Mouse (Mus musculus): ENCODE data around the gene Ahcyl1. TPM values are rescaled to one million over a fixed set of nuclear protein-coding genes. Genes with fewer than 3 reads are reported as not detected.

Ahcyl1 gene
- total and polyA plus RNA-seq, 3 experiments: 21.4 to 146 (median 54.9) TPM

DNA sequence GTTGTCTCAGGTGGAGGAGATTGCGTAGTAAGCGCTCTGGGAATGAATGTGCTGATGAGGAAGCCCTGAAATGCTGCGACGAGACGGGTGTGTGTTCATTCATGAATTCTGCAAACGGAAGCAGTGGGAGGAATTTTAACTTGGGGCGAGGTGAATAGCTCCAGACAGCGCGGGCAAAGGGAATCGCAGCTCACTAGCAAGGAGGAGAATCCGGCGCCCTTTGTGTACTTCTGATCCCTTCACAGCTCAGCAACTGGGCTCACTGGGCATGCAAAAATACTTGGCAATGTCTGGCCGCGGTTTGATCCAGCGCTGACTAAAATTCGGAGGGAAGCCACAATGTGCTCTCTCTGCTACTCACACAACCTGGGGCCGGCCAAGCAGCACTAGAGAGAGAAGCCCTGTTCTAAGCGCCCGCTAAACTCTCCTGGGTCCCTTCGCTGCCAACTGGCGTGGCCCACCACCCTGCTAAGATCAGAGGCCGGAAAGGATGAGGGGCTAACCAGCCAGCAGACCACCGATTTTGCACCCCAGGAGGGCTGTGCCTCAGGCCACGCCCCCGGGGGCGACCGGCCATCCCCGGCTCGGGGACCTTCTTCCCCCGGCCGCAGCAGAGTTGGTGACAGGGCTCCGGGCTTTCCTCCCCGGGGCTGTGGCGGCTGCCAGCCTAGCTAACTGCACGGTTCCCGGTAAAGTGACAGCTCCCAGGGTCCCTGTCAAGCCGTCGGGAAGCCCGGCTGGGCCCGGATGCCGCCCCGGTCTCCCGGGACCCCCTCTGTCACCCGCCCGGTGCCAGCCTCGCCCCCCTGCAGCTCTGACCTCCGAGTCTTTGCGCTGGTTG, 65.5 kb downstream of the Ahcyl1 start, which contains the start of gene Gm10961:
Gene Gm10961 (plus strand): TSS at position 641 of the 841 bp plus-strand sequence.
- Histone ChIP-seq H3K4me3 (ENCODE audit: low read depth, low read length) (peak within 1 kb of the TSS; percentile 90), H3K4me1 (ENCODE audit: insufficient read depth, low read depth, low read length) (peaks cover 14% of the 10 kb centered on the region), H3K27me3 (ENCODE audit: insufficient read depth, low read length) (peaks cover 2% of the 10 kb centered on the region), H3K9me3 (replicated peaks) (no peaks in the 10 kb centered on the region), H3K36me3 (replicated peaks) (peaks cover 38% of the 10 kb centered on the region)
- peak; percentile 59 for DNase-seq (ENCODE audit: low spot score)
- ATAC-seq (ENCODE audit: extremely low read depth, insufficient number of reproducible peaks, low FRiP score, poor library complexity, severe bottlenecking): 0 out of 2 replicates have a peak, but pooled peaks have one; percentile 11
- TF ChIP-seq TAL1 (conservative IDR thresholded peaks at IDR 0.05; ENCODE audit: low read depth, low read length) (no peak), GATA1 (IDR thresholded peaks at IDR 0.05; ENCODE audit: borderline replicate concordance, low read length) (no peak), GATA2 (IDR thresholded peaks at IDR 0.05; ENCODE audit: borderline replicate concordance, low read depth, low read length) (no peak), CTCF (IDR thresholded peaks at IDR 0.05; ENCODE audit: low read depth, low read length) (no peak), POLR2AphosphoS5 (IDR thresholded peaks at IDR 0.05; ENCODE audit: insufficient replicate concordance, low read depth, low read length) (no peak)

DNA sequence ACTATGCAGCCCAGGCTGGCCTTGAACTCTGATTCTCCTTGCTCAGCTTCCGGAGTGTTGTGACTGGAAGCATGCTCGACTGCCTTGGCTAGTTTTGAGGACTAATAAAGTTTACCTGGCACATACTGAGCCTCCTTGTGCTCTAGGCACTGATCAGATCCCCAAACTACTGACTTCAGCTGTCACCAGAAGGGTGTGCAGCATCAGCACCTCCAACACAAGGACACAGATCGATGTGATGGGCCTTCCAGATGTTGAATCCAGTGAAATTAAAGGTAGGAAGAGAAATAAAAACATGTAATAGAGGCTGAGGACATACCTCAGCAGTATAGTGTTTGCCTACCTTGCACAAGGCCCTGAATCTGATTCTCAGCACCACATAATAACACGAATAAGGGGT, 66.9 kb downstream of the Ahcyl1 start:
- TF ChIP-seq GATA1 (IDR thresholded peaks at IDR 0.05; ENCODE audit: borderline replicate concordance, low read length) (no peak), TAL1 (conservative IDR thresholded peaks at IDR 0.05; ENCODE audit: low read depth, low read length) (no peak), POLR2AphosphoS5 (IDR thresholded peaks at IDR 0.05; ENCODE audit: insufficient replicate concordance, low read depth, low read length) (no peak)
- no peaks in the 10 kb centered on the region for H3K27me3 ChIP-seq (ENCODE audit: insufficient read depth, low read length)
- peaks cover 14% of the 10 kb centered on the region for H3K4me1 ChIP-seq (ENCODE audit: insufficient read depth, low read depth, low read length)
- H3K4me3 ChIP-seq (ENCODE audit: low read depth, low read length): no peak overlapping the region
- H3K36me3 ChIP-seq (replicated peaks): peaks cover 52% of the 10 kb centered on the region
- no peaks in the 10 kb centered on the region for H3K9me3 ChIP-seq (replicated peaks)
- DNase-seq (ENCODE audit: low spot score): no peak
- no peak for ATAC-seq (ENCODE audit: extremely low read depth, insufficient number of reproducible peaks, low FRiP score, poor library complexity, severe bottlenecking)

DNA sequence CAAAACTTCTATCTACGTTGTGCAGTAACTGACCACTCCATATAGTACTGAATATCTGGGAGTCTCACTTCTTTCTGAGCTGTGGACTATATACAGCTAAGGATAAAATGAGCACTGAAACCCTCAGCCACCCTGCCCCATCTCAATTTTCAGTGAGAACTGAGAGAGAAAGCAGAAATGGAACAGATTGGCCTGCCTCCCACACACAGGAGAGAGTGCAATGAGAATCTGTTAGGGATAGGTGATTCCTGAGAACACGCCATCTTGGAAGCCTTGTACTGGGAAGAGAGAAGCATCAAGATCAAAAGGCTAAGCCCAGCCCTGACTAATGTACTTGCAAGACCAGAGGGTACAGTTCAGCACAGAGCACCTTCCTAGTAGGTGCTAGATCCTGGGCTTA, 67.8 kb downstream of the Ahcyl1 start:
- no peak for TF ChIP-seq TAL1 (conservative IDR thresholded peaks at IDR 0.05; ENCODE audit: low read depth, low read length)
- no peak for TF ChIP-seq CTCF (IDR thresholded peaks at IDR 0.05; ENCODE audit: low read depth, low read length)
- no peak for TF ChIP-seq GATA2 (IDR thresholded peaks at IDR 0.05; ENCODE audit: borderline replicate concordance, low read depth, low read length)
- no peak for TF ChIP-seq GATA1 (IDR thresholded peaks at IDR 0.05; ENCODE audit: borderline replicate concordance, low read length)
- no peak for TF ChIP-seq POLR2AphosphoS5 (IDR thresholded peaks at IDR 0.05; ENCODE audit: insufficient replicate concordance, low read depth, low read length)
- H3K4me3 ChIP-seq (ENCODE audit: low read depth, low read length): no peak overlapping the region
- ATAC-seq (ENCODE audit: extremely low read depth, insufficient number of reproducible peaks, low FRiP score, poor library complexity, severe bottlenecking): no peak
- H3K4me1 ChIP-seq (ENCODE audit: insufficient read depth, low read depth, low read length): peaks cover 14% of the 10 kb centered on the region
- no peaks in the 10 kb centered on the region for H3K27me3 ChIP-seq (ENCODE audit: insufficient read depth, low read length)
- H3K9me3 ChIP-seq (replicated peaks): no peaks in the 10 kb centered on the region
- DNase-seq (ENCODE audit: low spot score): no peak
- peaks cover 61% of the 10 kb centered on the region for H3K36me3 ChIP-seq (replicated peaks)

DNA sequence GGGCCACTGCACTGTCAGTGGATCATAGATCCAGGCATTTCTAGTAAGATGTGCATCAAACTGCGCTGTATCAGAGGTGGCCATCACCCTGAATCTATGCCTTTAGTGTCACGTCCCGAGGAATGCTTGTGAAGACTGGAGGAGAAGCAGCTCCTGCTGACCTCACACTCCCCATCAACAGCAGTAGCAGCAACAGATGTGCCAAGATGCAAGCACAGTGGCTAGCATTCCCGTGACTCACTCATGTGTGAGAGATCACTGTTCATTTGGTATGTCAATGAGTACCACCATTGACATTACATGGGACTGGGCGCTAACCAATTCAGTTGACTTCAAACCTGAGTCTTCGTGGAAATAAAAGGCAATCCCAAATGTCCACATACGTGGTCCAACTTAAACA, 68.7 kb downstream of the Ahcyl1 start:
- peaks cover 70% of the 10 kb centered on the region for H3K36me3 ChIP-seq (replicated peaks)
- peaks cover 14% of the 10 kb centered on the region for H3K4me1 ChIP-seq (ENCODE audit: insufficient read depth, low read depth, low read length)
- no peaks in the 10 kb centered on the region for H3K9me3 ChIP-seq (replicated peaks)
- ATAC-seq (ENCODE audit: extremely low read depth, insufficient number of reproducible peaks, low FRiP score, poor library complexity, severe bottlenecking) (no peak), DNase-seq (ENCODE audit: low spot score) (no peak)
- no peak overlapping the region for H3K4me3 ChIP-seq (ENCODE audit: low read depth, low read length)
- H3K27me3 ChIP-seq (ENCODE audit: insufficient read depth, low read length): no peaks in the 10 kb centered on the region
- TF ChIP-seq CTCF (IDR thresholded peaks at IDR 0.05; ENCODE audit: low read depth, low read length) (no peak), GATA2 (IDR thresholded peaks at IDR 0.05; ENCODE audit: borderline replicate concordance, low read depth, low read length) (no peak), GATA1 (IDR thresholded peaks at IDR 0.05; ENCODE audit: borderline replicate concordance, low read length) (no peak), POLR2AphosphoS5 (IDR thresholded peaks at IDR 0.05; ENCODE audit: insufficient replicate concordance, low read depth, low read length) (no peak), TAL1 (conservative IDR thresholded peaks at IDR 0.05; ENCODE audit: low read depth, low read length) (no peak)

DNA sequence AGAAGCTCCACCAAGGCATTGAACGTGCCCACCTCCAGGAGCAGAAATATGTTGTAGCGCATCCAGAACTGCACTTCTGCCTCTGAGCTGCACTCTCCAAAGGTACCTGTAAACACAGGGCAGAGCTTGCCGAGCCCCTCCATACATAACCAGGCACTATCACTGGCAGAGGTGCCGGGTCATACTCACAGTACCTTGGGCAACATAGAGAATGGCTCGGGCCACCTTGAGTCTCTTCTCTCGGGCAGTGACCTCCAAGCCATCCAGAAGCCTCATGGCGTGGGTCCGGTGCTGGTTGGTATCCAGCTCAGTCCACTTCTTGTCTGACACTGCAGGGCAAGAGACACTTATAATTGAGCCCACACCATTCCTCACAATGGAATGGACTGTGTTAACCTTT, 69.6 kb downstream of the Ahcyl1 start:
- no peak for DNase-seq (ENCODE audit: low spot score)
- Histone ChIP-seq H3K36me3 (replicated peaks) (peaks cover 79% of the 10 kb centered on the region), H3K4me3 (ENCODE audit: low read depth, low read length) (no peak overlapping the region), H3K27me3 (ENCODE audit: insufficient read depth, low read length) (no peaks in the 10 kb centered on the region), H3K9me3 (replicated peaks) (no peaks in the 10 kb centered on the region), H3K4me1 (ENCODE audit: insufficient read depth, low read depth, low read length) (peaks cover 10% of the 10 kb centered on the region)
- TF ChIP-seq TAL1 (conservative IDR thresholded peaks at IDR 0.05; ENCODE audit: low read depth, low read length) (no peak), POLR2AphosphoS5 (IDR thresholded peaks at IDR 0.05; ENCODE audit: insufficient replicate concordance, low read depth, low read length) (no peak), CTCF (IDR thresholded peaks at IDR 0.05; ENCODE audit: low read depth, low read length) (no peak), GATA1 (IDR thresholded peaks at IDR 0.05; ENCODE audit: borderline replicate concordance, low read length) (no peak), GATA2 (IDR thresholded peaks at IDR 0.05; ENCODE audit: borderline replicate concordance, low read depth, low read length) (no peak)
- no peak for ATAC-seq (ENCODE audit: extremely low read depth, insufficient number of reproducible peaks, low FRiP score, poor library complexity, severe bottlenecking)

DNA sequence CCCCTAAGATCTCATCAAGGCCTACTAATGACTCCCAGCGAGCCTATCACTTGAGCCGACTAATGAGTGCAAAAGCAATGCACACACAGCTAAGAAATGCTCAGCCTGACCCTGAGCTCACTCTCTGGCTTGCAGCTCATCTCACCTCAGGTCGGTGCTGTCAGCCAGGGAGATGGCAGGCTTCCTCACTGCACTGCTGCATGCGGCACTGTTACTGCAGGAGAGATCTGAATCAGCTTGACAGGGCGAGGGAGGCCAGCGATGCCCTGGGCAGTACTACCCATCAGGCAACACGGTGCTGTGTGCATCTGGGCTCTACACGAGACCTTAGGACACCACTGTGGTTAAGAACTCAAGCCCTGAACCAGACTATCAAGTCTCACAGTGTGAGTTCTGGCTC, 70.8 kb downstream of the Ahcyl1 start:
- Histone ChIP-seq H3K4me1 (ENCODE audit: insufficient read depth, low read depth, low read length) (peaks cover 4% of the 10 kb centered on the region), H3K9me3 (replicated peaks) (no peaks in the 10 kb centered on the region), H3K36me3 (replicated peaks) (peaks cover 91% of the 10 kb centered on the region), H3K27me3 (ENCODE audit: insufficient read depth, low read length) (no peaks in the 10 kb centered on the region), H3K4me3 (ENCODE audit: low read depth, low read length) (no peak overlapping the region)
- TF ChIP-seq CTCF (IDR thresholded peaks at IDR 0.05; ENCODE audit: low read depth, low read length): no peak
- no peak for TF ChIP-seq TAL1 (conservative IDR thresholded peaks at IDR 0.05; ENCODE audit: low read depth, low read length)
- no peak for TF ChIP-seq GATA2 (IDR thresholded peaks at IDR 0.05; ENCODE audit: borderline replicate concordance, low read depth, low read length)
- no peak for TF ChIP-seq GATA1 (IDR thresholded peaks at IDR 0.05; ENCODE audit: borderline replicate concordance, low read length)
- no peak for TF ChIP-seq POLR2AphosphoS5 (IDR thresholded peaks at IDR 0.05; ENCODE audit: insufficient replicate concordance, low read depth, low read length)
- ATAC-seq (ENCODE audit: extremely low read depth, insufficient number of reproducible peaks, low FRiP score, poor library complexity, severe bottlenecking): no peak
- no peak for DNase-seq (ENCODE audit: low spot score)

Measured in G1E (cell line).